Mouse (Mus musculus): ENCODE results near the gene Hist1h3c. TPM values are rescaled to one million over a fixed set of nuclear protein-coding genes. Genes with fewer than 3 reads are reported as not detected.
A peak's percentile ranks its signal among the peaks of the same experiment; 100 is the strongest.
"Not testable (repeated sequence)": the region's sequence is repeated elsewhere in the genome, so short reads cannot be mapped to it uniquely, and the experiment has no call there.

Hist1h3c gene
- polyA plus RNA-seq, 1 experiment from 2014 or later = 18.1 TPM

DNA sequence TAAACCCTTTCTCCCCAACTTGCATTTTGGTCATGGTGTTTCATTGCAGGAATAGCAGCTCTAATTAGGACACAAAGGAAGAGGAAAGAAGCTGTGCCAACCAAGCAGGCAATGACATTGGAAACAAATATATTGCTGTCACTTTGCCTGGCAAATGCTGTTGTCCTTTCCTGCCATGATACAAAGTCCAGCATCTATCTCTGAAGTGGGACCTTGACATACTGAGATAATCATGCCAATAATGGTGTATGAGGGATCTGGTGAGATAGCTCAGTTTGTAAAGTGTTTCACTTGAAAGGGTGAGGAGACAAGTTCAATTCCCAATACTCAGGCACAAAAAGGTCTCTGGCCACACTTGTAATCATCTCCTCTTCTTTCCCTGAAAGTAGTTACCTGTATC lies 21.4 kb upstream of the Hist1h3c start:
- Histone ChIP-seq H3K4me1 (ENCODE audit: control insufficient read depth, insufficient read depth, low read length) (no peaks in the 10 kb centered on the region), H3K36me3 (replicated peaks; ENCODE audit: control insufficient read depth, insufficient read depth, low read depth, low read length) (no peaks in the 10 kb centered on the region), H3K27me3 (ENCODE audit: control insufficient read depth, insufficient read depth, low read length) (no peaks in the 10 kb centered on the region), H3K4me2 (ENCODE audit: low read depth, low read length) (no peak overlapping the region), H3K27ac (replicated peaks; ENCODE audit: low read depth, low read length) (no peak overlapping the region), H3K9ac (replicated peaks; ENCODE audit: low read length) (no peak overlapping the region), H3K4me3 (ENCODE audit: low read depth, low read length) (no peak overlapping the region), H3K9me3 (replicated peaks; ENCODE audit: control insufficient read depth, low read length) (no peaks in the 10 kb centered on the region)
- ATAC-seq (replicated peaks; ENCODE audit: insufficient number of reproducible peaks, low FRiP score, low TSS enrichment, low read depth) (no peak), DNase-seq (ENCODE audit: low spot score) (no peak)

DNA sequence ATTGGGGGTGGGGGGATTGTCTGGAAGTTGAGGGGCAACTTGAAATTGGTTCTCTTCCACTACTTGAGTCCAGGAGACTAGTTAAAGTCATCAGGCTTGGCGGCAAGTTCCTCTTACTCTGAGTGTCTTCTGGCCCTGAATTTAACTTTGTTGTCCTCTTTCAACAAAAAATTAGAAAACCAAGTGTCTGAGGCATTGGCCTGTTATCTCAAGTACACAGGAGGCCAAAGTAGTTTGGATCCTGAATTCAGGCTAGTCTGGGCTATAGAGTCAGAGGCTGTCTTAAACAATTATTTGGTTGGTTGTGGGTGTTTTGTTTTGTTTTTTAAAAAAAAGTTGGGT lies 19.7 kb upstream of the Hist1h3c start:
- H3K4me1 ChIP-seq (ENCODE audit: control insufficient read depth, insufficient read depth, low read length) = no peaks in the 10 kb centered on the region
- H3K9ac ChIP-seq (replicated peaks; ENCODE audit: low read length) = no peak overlapping the region
- H3K4me3 ChIP-seq (ENCODE audit: low read depth, low read length) = no peak overlapping the region
- H3K9me3 ChIP-seq (replicated peaks; ENCODE audit: control insufficient read depth, low read length) = no peaks in the 10 kb centered on the region
- H3K4me2 ChIP-seq (ENCODE audit: low read depth, low read length) = 0 out of 2 replicates have a peak overlapping the region, but pooled peaks have one; percentile 3
- no peaks in the 10 kb centered on the region for H3K27me3 ChIP-seq (ENCODE audit: control insufficient read depth, insufficient read depth, low read length)
- no peak overlapping the region for H3K27ac ChIP-seq (replicated peaks; ENCODE audit: low read depth, low read length)
- WGBS = 55% methylated on average over 1 of the region's 1 CpGs
- ATAC-seq (replicated peaks; ENCODE audit: insufficient number of reproducible peaks, low FRiP score, low TSS enrichment, low read depth) = no peak
- no peak for DNase-seq (ENCODE audit: low spot score)
- H3K36me3 ChIP-seq (replicated peaks; ENCODE audit: control insufficient read depth, insufficient read depth, low read depth, low read length) = no peaks in the 10 kb centered on the region

DNA sequence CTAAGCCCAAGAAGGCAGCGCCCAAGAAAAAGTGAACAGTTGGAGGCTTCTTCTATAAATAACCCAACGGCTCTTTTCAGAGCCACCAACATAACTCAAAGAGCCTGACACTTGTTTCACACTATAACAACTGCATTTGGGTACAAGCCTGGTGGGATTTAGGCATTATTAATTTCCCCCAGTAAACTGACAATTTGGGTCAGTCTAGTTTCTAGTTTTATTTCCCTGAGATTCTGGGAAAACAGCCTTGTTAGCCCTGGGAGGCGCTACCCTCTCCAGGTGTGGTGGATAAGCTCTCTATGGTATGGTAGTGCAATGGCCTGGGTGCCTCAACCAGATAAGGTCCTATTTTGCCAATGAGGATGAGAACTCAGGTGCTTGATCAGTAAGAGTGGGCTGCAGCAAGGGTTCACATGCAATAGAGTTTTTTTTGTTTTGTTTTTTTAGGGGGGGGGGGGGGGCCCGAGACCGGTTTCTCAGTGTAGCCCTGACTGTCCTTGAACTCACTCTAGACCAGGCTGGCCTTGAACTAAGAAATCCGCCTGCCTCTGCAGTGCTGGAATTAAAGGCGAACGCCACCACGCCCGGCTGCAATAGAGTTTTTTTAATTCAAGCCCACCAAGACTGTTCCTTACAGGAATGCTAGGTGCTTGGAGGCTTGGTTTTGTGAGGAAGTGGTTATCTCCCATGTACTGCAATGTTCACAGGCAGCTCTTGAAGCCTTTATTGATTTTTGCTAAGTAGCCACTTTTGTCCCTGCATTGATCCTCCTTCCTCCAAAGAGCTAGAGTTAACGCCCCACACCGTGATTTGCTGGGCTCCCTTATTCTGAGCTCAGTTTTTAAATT lies 19.1 kb upstream of the Hist1h3c start:
- 34% methylated on average over 12 of the region's 12 CpGs for WGBS
- peak overlapping the region; percentile 56 for H3K4me3 ChIP-seq (ENCODE audit: low read depth, low read length)
- H3K9me3 ChIP-seq (replicated peaks; ENCODE audit: control insufficient read depth, low read length) = no peaks in the 10 kb centered on the region
- ATAC-seq (replicated peaks; ENCODE audit: insufficient number of reproducible peaks, low FRiP score, low TSS enrichment, low read depth) = no peak
- H3K4me2 ChIP-seq (ENCODE audit: low read depth, low read length) = peak overlapping the region; percentile 86
- no peaks in the 10 kb centered on the region for H3K27me3 ChIP-seq (ENCODE audit: control insufficient read depth, insufficient read depth, low read length)
- H3K9ac ChIP-seq (replicated peaks; ENCODE audit: low read length) = peak overlapping the region; percentile 78
- peak overlapping the region; percentile 97 for H3K27ac ChIP-seq (replicated peaks; ENCODE audit: low read depth, low read length)
- H3K36me3 ChIP-seq (replicated peaks; ENCODE audit: control insufficient read depth, insufficient read depth, low read depth, low read length) = no peaks in the 10 kb centered on the region
- no peak for DNase-seq (ENCODE audit: low spot score)
- no peaks in the 10 kb centered on the region for H3K4me1 ChIP-seq (ENCODE audit: control insufficient read depth, insufficient read depth, low read length)

DNA sequence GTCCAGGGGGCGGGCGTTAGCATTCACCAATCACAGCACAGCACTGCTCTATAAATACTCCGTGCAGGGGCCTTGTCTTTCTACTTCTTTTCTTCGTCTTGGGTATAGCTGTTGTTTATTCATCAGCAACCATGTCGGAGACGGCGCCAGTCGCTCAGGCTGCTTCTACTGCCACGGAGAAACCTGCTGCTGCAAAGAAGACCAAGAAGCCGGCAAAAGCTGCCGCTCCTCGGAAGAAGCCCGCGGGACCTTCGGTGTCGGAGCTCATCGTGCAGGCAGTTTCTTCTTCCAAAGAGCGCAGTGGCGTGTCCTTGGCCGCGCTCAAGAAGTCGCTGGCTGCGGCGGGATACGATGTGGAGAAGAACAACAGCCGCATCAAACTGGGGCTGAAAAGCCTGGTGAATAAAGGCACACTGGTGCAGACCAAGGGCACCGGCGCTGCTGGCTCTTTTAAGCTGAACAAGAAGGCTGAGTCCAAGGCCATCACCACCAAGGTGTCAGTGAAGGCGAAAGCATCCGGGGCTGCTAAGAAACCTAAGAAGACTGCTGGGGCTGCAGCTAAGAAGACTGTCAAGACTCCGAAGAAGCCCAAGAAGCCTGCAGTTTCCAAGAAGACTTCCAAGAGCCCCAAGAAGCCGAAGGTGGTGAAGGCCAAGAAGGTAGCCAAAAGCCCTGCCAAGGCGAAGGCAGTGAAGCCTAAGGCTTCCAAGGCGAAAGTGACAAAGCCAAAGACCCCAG lies 18.4 kb upstream of the Hist1h3c start, which contains the start of gene Hist1h1a:
Gene Hist1h1a, plus strand, starts transcription at position 81 of the 738 bp plus-strand sequence.
- no peaks in the 10 kb centered on the region for H3K27me3 ChIP-seq (ENCODE audit: control insufficient read depth, insufficient read depth, low read length)
- no peaks in the 10 kb centered on the region for H3K9me3 ChIP-seq (replicated peaks; ENCODE audit: control insufficient read depth, low read length)
- peak; percentile 40 for ATAC-seq (replicated peaks; ENCODE audit: insufficient number of reproducible peaks, low FRiP score, low TSS enrichment, low read depth)
- H3K27ac ChIP-seq (replicated peaks; ENCODE audit: low read depth, low read length) = peak within 1 kb of the TSS; percentile 97
- H3K36me3 ChIP-seq (replicated peaks; ENCODE audit: control insufficient read depth, insufficient read depth, low read depth, low read length) = no peaks in the 10 kb centered on the region
- WGBS = 4% methylated on average over 34 of the region's 34 CpGs
- peak; percentile 97 for DNase-seq (ENCODE audit: low spot score)
- peak within 1 kb of the TSS; percentile 86 for H3K4me2 ChIP-seq (ENCODE audit: low read depth, low read length)
- peak within 1 kb of the TSS; percentile 78 for H3K9ac ChIP-seq (replicated peaks; ENCODE audit: low read length)
- no peaks in the 10 kb centered on the region for H3K4me1 ChIP-seq (ENCODE audit: control insufficient read depth, insufficient read depth, low read length)
- peak within 1 kb of the TSS; percentile 56 for H3K4me3 ChIP-seq (ENCODE audit: low read depth, low read length)

DNA sequence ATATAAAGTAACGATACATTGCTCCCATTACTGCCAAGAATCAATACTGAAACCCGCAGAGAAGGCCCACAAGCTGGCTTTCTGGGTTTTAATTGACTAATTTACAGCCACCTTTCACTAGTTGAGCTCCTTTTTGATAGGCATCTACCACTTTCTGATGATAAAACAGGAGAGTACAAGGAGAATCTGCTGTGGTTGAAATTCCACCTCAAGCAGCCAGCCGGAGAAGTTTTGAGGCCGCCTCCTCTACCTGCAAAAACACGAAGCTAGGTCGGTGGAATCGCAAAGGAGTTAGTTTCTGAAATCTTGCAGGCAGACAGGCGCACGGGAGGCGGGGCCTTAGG lies 17.8 kb upstream of the Hist1h3c start:
- under 1% methylated on average over 10 of the region's 10 CpGs for WGBS
- Histone ChIP-seq H3K27ac (replicated peaks; ENCODE audit: low read depth, low read length) (peak overlapping the region; percentile 97), H3K9me3 (replicated peaks; ENCODE audit: control insufficient read depth, low read length) (no peaks in the 10 kb centered on the region), H3K36me3 (replicated peaks; ENCODE audit: control insufficient read depth, insufficient read depth, low read depth, low read length) (no peaks in the 10 kb centered on the region), H3K4me1 (ENCODE audit: control insufficient read depth, insufficient read depth, low read length) (no peaks in the 10 kb centered on the region), H3K27me3 (ENCODE audit: control insufficient read depth, insufficient read depth, low read length) (no peaks in the 10 kb centered on the region), H3K4me2 (ENCODE audit: low read depth, low read length) (peak overlapping the region; percentile 86), H3K9ac (replicated peaks; ENCODE audit: low read length) (peak overlapping the region; percentile 59), H3K4me3 (ENCODE audit: low read depth, low read length) (peak overlapping the region; percentile 56)
- DNase-seq (ENCODE audit: low spot score) (no peak), ATAC-seq (replicated peaks; ENCODE audit: insufficient number of reproducible peaks, low FRiP score, low TSS enrichment, low read depth) (no peak)

DNA sequence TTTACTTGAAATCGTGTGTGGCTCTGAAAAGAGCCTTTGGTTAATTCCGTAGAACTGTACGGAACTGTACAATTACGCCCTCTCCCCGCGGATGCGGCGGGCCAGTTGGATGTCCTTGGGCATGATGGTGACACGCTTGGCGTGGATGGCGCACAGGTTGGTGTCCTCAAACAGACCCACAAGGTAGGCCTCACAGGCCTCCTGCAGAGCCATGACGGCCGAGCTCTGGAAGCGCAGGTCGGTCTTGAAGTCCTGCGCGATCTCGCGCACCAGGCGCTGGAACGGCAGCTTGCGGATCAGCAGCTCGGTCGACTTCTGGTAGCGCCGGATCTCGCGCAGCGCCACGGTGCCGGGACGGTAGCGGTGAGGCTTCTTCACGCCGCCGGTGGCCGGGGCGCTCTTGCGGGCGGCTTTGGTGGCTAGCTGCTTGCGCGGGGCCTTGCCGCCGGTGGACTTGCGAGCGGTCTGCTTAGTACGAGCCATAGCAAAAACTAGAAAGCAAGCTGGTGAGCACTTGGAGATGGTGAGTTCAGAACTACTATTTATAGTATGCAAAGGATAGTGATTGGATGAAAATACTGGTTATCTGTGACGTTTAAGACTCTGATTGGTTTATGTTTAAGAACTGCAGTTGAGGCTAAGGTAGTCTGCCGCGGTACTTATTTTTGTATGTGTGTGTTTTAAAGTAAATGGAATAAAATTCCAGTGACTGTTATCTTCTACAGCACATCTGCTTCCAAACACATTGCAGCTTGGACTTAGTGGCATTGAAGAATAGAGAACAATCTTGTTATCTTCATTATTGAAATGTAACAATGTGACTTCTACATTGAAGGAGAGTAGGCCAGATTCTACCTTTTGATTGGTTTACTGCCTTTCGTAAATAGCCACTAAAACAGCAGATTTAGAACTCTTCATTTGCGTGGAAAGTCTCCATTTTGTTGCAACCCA lies 16.7 kb upstream of the Hist1h3c start, which contains the start of gene Hist1h3a:
Gene Hist1h3a, minus strand, starts transcription at position 516 of the 951 bp plus-strand sequence.
- Histone ChIP-seq H3K27ac (replicated peaks; ENCODE audit: low read depth, low read length) (peak within 1 kb of the TSS; percentile 97), H3K4me3 (ENCODE audit: low read depth, low read length) (peak within 1 kb of the TSS; percentile 56), H3K4me2 (ENCODE audit: low read depth, low read length) (peak within 1 kb of the TSS; percentile 86), H3K9ac (replicated peaks; ENCODE audit: low read length) (peak within 1 kb of the TSS; percentile 67)
- not testable (repeated sequence) for H3K27me3 ChIP-seq (ENCODE audit: control insufficient read depth, insufficient read depth, low read length); H3K4me1 ChIP-seq (ENCODE audit: control insufficient read depth, insufficient read depth, low read length); H3K36me3 ChIP-seq (replicated peaks; ENCODE audit: control insufficient read depth, insufficient read depth, low read depth, low read length); H3K9me3 ChIP-seq (replicated peaks; ENCODE audit: control insufficient read depth, low read length)
- ATAC-seq (replicated peaks; ENCODE audit: insufficient number of reproducible peaks, low FRiP score, low TSS enrichment, low read depth) (peak; percentile 72), DNase-seq (ENCODE audit: low spot score) (peak; percentile 86)
- under 1% methylated on average over 25 of the region's 52 CpGs for WGBS

DNA sequence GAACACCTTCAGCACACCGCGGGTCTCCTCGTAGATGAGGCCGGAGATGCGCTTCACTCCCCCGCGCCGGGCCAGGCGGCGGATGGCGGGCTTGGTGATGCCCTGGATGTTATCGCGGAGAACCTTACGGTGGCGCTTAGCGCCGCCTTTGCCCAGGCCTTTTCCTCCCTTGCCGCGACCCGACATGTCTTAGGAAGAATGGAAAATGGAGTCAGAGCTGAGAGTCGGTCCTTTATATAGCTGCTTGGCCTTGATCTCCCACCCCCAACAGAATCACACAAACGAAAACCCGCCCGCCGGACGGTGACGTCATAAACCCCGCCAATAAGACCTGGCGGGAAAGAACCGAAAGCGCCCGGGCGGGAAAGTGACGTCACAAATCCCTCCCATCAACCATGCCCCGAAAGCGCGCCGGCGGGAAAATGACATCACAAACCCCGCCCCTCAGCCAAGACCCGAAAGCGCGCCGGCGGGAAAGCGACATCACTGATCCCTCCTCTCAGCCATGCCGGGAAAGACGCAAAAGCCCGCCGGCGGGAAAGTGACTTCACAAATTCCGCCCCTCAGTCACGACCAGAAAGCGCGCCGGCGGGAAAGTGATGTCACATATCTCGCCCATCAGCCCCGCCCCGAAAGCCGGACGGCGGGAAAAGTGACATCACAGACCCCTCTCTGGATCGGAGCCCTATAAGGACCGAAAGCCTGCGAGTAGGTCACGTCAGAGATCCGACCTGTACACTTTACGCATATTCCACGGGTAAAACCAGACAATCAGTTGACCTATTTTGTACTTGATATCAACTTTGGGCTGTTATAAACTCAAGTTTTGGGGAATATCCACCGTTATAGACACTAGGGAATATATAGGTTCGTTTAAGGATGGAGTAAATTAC lies 15.8 kb upstream of the Hist1h3c start, which contains the start of gene Hist1h4a:
Gene Hist1h4a, minus strand, starts transcription at position 259 of the 893 bp plus-strand sequence.
- H3K9me3 ChIP-seq (replicated peaks; ENCODE audit: control insufficient read depth, low read length) = no peaks in the 10 kb centered on the region
- ATAC-seq (replicated peaks; ENCODE audit: insufficient number of reproducible peaks, low FRiP score, low TSS enrichment, low read depth) = peak; percentile 67

More for the DNA sequence above, 15.8 kb upstream of the Hist1h3c start, which contains the start of gene Hist1h4a:
- Histone ChIP-seq H3K27me3 (ENCODE audit: control insufficient read depth, insufficient read depth, low read length) (no peaks in the 10 kb centered on the region), H3K9ac (replicated peaks; ENCODE audit: low read length) (peak within 1 kb of the TSS; percentile 67), H3K4me3 (ENCODE audit: low read depth, low read length) (peak within 1 kb of the TSS; percentile 41), H3K4me2 (ENCODE audit: low read depth, low read length) (peak within 1 kb of the TSS; percentile 67), H3K4me1 (ENCODE audit: control insufficient read depth, insufficient read depth, low read length) (no peaks in the 10 kb centered on the region), H3K27ac (replicated peaks; ENCODE audit: low read depth, low read length) (peak within 1 kb of the TSS; percentile 97), H3K36me3 (replicated peaks; ENCODE audit: control insufficient read depth, insufficient read depth, low read depth, low read length) (no peaks in the 10 kb centered on the region)
- 0% methylated on average over 61 of the region's 72 CpGs for WGBS
- DNase-seq (ENCODE audit: low spot score) = peak; percentile 99
